In genomic region chr9:32478087-32478486, GRCm38 (mm10) we compare ENCODE assay signal across 9 mouse cellular contexts.
A peak's percentile ranks its signal among the peaks of the same experiment; 100 is the strongest.
DNase-seq lines count a peak whose midpoint lies in the region; ATAC-seq and TF ChIP-seq lines count a peak whose summit lies in the region.
"Had no signal": no experiment of that assay in that cellular context is flagged by ENCODE, and none has a peak within 500 bp of the region (broad histone marks: within the 10 kb centered on the region; RNA-seq: fewer than 3 reads in every experiment).

No protein-coding gene starts in this region.

- no peak overlapping the region for H3K4me2 ChIP-seq in heart, embryonic 11.5 days
- no peak overlapping the region for H3K4me2 ChIP-seq in midbrain, embryonic 15.5 days
- no peak overlapping the region for H3K4me2 ChIP-seq in midbrain, embryonic 11.5 days
- H3K4me2 ChIP-seq: embryonic facial prominence, embryonic 12.5 days had no signal

- H3K9me3 ChIP-seq in heart, embryonic 11.5 days (replicated peaks; ENCODE audit: control insufficient read depth, low read length): no peaks in the 10 kb centered on the region
- no peaks in the 10 kb centered on the region for H3K9me3 ChIP-seq in midbrain, embryonic 15.5 days
- no peaks in the 10 kb centered on the region for H3K9me3 ChIP-seq in midbrain, embryonic 11.5 days (ENCODE audit: control insufficient read depth, low read length)
- H3K9me3 ChIP-seq: embryonic facial prominence, embryonic 12.5 days had no signal

- H3K4me3 ChIP-seq in heart, embryonic 11.5 days (ENCODE audit: low read depth, low read length): no peak overlapping the region
- no peak overlapping the region for H3K4me3 ChIP-seq in midbrain, embryonic 15.5 days
- H3K4me3 ChIP-seq in midbrain, embryonic 11.5 days (ENCODE audit: low read depth, low read length): no peak overlapping the region
- H3K4me3 ChIP-seq: embryonic facial prominence, embryonic 12.5 days had no signal

- no peak for DNase-seq in heart, postnatal 14 days
- no peak for DNase-seq in midbrain, embryonic 11.5 days (ENCODE audit: low spot score, missing footprints)
- peak; percentile 66 for DNase-seq in brain, embryonic 14.5 days (ENCODE audit: low read depth)
- DNase-seq in kidney, postnatal 4 days: peak; percentile 64 to 73
- DNase-seq in cerebellum, adult 11 months: no peak

- intact Hi-C loops in heart, postnatal 14 days (cut with DNase I): no loop called here

- H3K36me3 ChIP-seq in heart, embryonic 11.5 days (ENCODE audit: control insufficient read depth, insufficient read depth, low read length): no peaks in the 10 kb centered on the region
- H3K36me3 ChIP-seq in midbrain, embryonic 15.5 days (replicated peaks): no peaks in the 10 kb centered on the region
- H3K36me3 ChIP-seq in midbrain, embryonic 11.5 days (ENCODE audit: control insufficient read depth, insufficient read depth, low read length): no peaks in the 10 kb centered on the region

- peak overlapping the region; percentile 25; the same call in 1 of the 2 replicates for H3K27ac ChIP-seq in heart, embryonic 11.5 days (ENCODE audit: low read depth, low read length)
- peak overlapping the region; percentile 3; the same call in 1 of the 2 replicates for H3K27ac ChIP-seq in midbrain, embryonic 15.5 days
- no peak overlapping the region for H3K27ac ChIP-seq in midbrain, embryonic 11.5 days (ENCODE audit: low read depth, low read length)
- H3K27ac ChIP-seq: embryonic facial prominence, embryonic 12.5 days had no signal

- H3K4me1 ChIP-seq in heart, embryonic 11.5 days (ENCODE audit: control insufficient read depth, insufficient read depth, low read length): peaks cover 18% of the 10 kb centered on the region
- H3K4me1 ChIP-seq in midbrain, embryonic 15.5 days: peaks cover 13% of the 10 kb centered on the region
- H3K4me1 ChIP-seq in midbrain, embryonic 11.5 days (ENCODE audit: control insufficient read depth, insufficient read depth, low read length): no peaks in the 10 kb centered on the region

- no peaks in the 10 kb centered on the region for H3K27me3 ChIP-seq in heart, embryonic 11.5 days (ENCODE audit: control insufficient read depth, insufficient read depth, low read length)
- no peaks in the 10 kb centered on the region for H3K27me3 ChIP-seq in midbrain, embryonic 15.5 days (replicated peaks)
- no peaks in the 10 kb centered on the region for H3K27me3 ChIP-seq in midbrain, embryonic 11.5 days (ENCODE audit: control insufficient read depth, insufficient read depth, low read length)
- H3K27me3 ChIP-seq: embryonic facial prominence, embryonic 12.5 days had no signal

- no peak for ATAC-seq in heart, embryonic 11.5 days (replicated peaks; ENCODE audit: insufficient number of reproducible peaks, low FRiP score, low TSS enrichment)
- ATAC-seq in midbrain, embryonic 15.5 days (replicated peaks): peak; percentile 73; the same call in 1 of the 2 replicates
- no peak for ATAC-seq in midbrain, embryonic 11.5 days (ENCODE audit: low FRiP score)
- ATAC-seq: intestine, embryonic 16.5 days had no signal

- H3K9ac ChIP-seq in heart, embryonic 11.5 days (ENCODE audit: low read depth, low read length): no peak overlapping the region
- no peak overlapping the region for H3K9ac ChIP-seq in midbrain, embryonic 15.5 days
- H3K9ac ChIP-seq in midbrain, embryonic 11.5 days (ENCODE audit: low read length): no peak overlapping the region
- H3K9ac ChIP-seq: embryonic facial prominence, embryonic 12.5 days had no signal

- no peak for TF ChIP-seq POLR2A in brain, embryonic 14.5 days (IDR thresholded peaks at IDR 0.05; ENCODE audit: borderline replicate concordance, extremely low read depth, insufficient read depth, insufficient read length, poor library complexity, severe bottlenecking)

- 19% methylated on average over 2 of the region's 2 CpGs for WGBS in heart, embryonic 11.5 days (ENCODE audit: insufficient replicate concordance)
- 41% methylated on average over 2 of the region's 2 CpGs for WGBS in midbrain, embryonic 15.5 days
- WGBS in midbrain, embryonic 11.5 days: 77% methylated on average over 2 of the region's 2 CpGs

- TF ChIP-seq CTCF in brain, embryonic 14.5 days (IDR thresholded peaks at IDR 0.05; ENCODE audit: borderline replicate concordance, extremely low read depth, insufficient read depth, insufficient read length): no peak

Comparison
In these comparisons a context has a peak if more than half of its experiments do, and no peak if none do; other contexts are left out.
1. DNase-seq: peak in brain, embryonic 14.5 days (single experiment) and kidney, postnatal 4 days (2 of 2); none in heart, postnatal 14 days (0 of 2), midbrain, embryonic 11.5 days (single experiment) and cerebellum, adult 11 months (single experiment).